Mouse (Mus musculus): ENCODE measurements around the gene Nelfe. TPM values are rescaled to one million over a fixed set of nuclear protein-coding genes. Genes with fewer than 3 reads are reported as not detected.
"Not testable (repeated sequence)": the region's sequence is repeated elsewhere in the genome, so short reads cannot be mapped to it uniquely, and the experiment has no call there.

Nelfe gene
- polyA plus RNA-seq, 1 experiment = 75.1 TPM

DNA sequence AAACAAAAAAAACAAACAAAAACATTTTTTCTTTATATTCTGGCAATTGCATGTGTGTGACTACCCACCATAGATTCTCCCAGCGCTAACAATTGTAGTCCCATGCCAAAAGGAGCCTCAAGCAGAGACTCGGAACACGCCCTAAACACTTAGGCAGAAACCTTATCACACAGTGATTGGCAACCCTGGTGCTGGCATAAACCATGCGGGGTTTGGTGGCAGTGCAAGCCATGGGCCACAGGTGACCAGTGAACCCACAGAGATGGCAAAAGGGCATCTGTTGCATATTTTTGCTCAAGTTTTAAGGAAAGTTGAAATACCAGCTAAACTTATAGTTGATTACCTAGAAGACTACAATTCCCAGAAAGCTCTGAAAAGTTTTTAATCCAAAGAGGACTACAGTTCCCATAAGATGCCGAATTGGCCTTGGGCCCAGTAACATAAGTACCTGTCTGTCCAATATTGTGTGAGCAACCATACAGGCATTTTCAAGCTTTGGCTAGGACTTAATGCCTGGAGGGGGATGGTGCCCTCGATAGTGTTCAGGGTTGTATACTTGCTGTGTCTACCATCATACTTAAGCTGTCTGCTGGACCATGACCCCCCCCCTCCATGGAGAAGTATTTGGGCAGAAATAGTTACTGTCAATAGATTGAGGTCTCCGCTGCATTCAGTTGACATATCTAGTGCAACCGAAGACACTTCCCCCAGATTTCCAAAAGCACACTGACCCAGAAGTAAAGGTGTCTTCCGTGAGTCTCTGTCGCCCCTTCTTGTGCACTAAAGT, 47.4 kb downstream of the Nelfe start:
- H3ac ChIP-seq (ENCODE audit: control insufficient read depth, insufficient read length, low read depth) = peak overlapping the region; percentile 97
- peak overlapping the region; percentile 76 for H3K4me3 ChIP-seq (ENCODE audit: insufficient read depth, poor library complexity, severe bottlenecking)
- TF ChIP-seq FOSL1 (IDR thresholded peaks at IDR 0.05; ENCODE audit: insufficient read depth, low read length, poor library complexity, severe bottlenecking) (no peak), USF1 (IDR thresholded peaks at IDR 0.05; ENCODE audit: low read depth) (no peak), MAX (IDR thresholded peaks at IDR 0.05) (no peak), CEBPB (IDR thresholded peaks at IDR 0.05; ENCODE audit: low read depth) (no peak), MYOD1 (IDR thresholded peaks at IDR 0.05; ENCODE audit: control insufficient read depth, insufficient read length, low read depth) (no peak), MYOG (IDR thresholded peaks at IDR 0.05; ENCODE audit: control insufficient read depth, extremely low read depth, insufficient read length) (no peak), CTCF (IDR thresholded peaks at IDR 0.05; ENCODE audit: control insufficient read depth, insufficient read depth, insufficient read length) (no peak)
- peaks cover 11% of the 10 kb centered on the region for H3K36me3 ChIP-seq (ENCODE audit: control insufficient read depth, insufficient read depth)
- peaks cover 26% of the 10 kb centered on the region for H3K79me3 ChIP-seq (ENCODE audit: low read depth)
- H3K79me2 ChIP-seq (ENCODE audit: control insufficient read depth, insufficient read depth) = peaks cover 62% of the 10 kb centered on the region
- no peaks in the 10 kb centered on the region for H3K27me3 ChIP-seq (ENCODE audit: control insufficient read depth, insufficient read depth, insufficient read length)

GRCm38 (mm10) chr17:34898160-34898586, 48.0 kb downstream of the Nelfe start, which contains the start of the genes C2 and Ehmt2:
Gene C2, minus strand, starts transcription at chr17:34898265.
Gene Ehmt2, plus strand, starts transcription at chr17:34898469.
- TF ChIP-seq MYOD1 (IDR thresholded peaks at IDR 0.05; ENCODE audit: control insufficient read depth, insufficient read length, low read depth) (no peak), FOSL1 (IDR thresholded peaks at IDR 0.05; ENCODE audit: insufficient read depth, low read length, poor library complexity, severe bottlenecking) (no peak), CTCF (IDR thresholded peaks at IDR 0.05; ENCODE audit: control insufficient read depth, insufficient read depth, insufficient read length) (no peak), MAX (IDR thresholded peaks at IDR 0.05) (peak; percentile 82), MYOG (IDR thresholded peaks at IDR 0.05; ENCODE audit: control insufficient read depth, extremely low read depth, insufficient read length) (no peak), USF1 (IDR thresholded peaks at IDR 0.05; ENCODE audit: low read depth) (peak; percentile 86), CEBPB (IDR thresholded peaks at IDR 0.05; ENCODE audit: low read depth) (no peak)
- Histone ChIP-seq H3K79me2 (ENCODE audit: control insufficient read depth, insufficient read depth) (peaks cover 62% of the 10 kb centered on the region), H3ac (ENCODE audit: control insufficient read depth, insufficient read length, low read depth) (peak within 1 kb of the TSS; percentile 97), H3K4me3 (ENCODE audit: insufficient read depth, poor library complexity, severe bottlenecking) (peak within 1 kb of the TSS; percentile 76), H3K27me3 (ENCODE audit: control insufficient read depth, insufficient read depth, insufficient read length) (no peaks in the 10 kb centered on the region), H3K36me3 (ENCODE audit: control insufficient read depth, insufficient read depth) (peaks cover 17% of the 10 kb centered on the region), H3K79me3 (ENCODE audit: low read depth) (peaks cover 26% of the 10 kb centered on the region)

- H3K79me2 ChIP-seq (ENCODE audit: control insufficient read depth, insufficient read depth) = peaks cover 62% of the 10 kb centered on the region
- H3K36me3 ChIP-seq (ENCODE audit: control insufficient read depth, insufficient read depth) = peaks cover 22% of the 10 kb centered on the region
- H3K27me3 ChIP-seq (ENCODE audit: control insufficient read depth, insufficient read depth, insufficient read length) = no peaks in the 10 kb centered on the region
- peaks cover 26% of the 10 kb centered on the region for H3K79me3 ChIP-seq (ENCODE audit: low read depth)
- H3K4me3 ChIP-seq (ENCODE audit: insufficient read depth, poor library complexity, severe bottlenecking) = peak overlapping the region; percentile 76
- TF ChIP-seq MAX (IDR thresholded peaks at IDR 0.05) (no peak), FOSL1 (IDR thresholded peaks at IDR 0.05; ENCODE audit: insufficient read depth, low read length, poor library complexity, severe bottlenecking) (no peak), CTCF (IDR thresholded peaks at IDR 0.05; ENCODE audit: control insufficient read depth, insufficient read depth, insufficient read length) (no peak), MYOG (IDR thresholded peaks at IDR 0.05; ENCODE audit: control insufficient read depth, extremely low read depth, insufficient read length) (no peak), MYOD1 (IDR thresholded peaks at IDR 0.05; ENCODE audit: control insufficient read depth, insufficient read length, low read depth) (no peak)
- H3ac ChIP-seq (ENCODE audit: control insufficient read depth, insufficient read length, low read depth) = peak overlapping the region; percentile 97
These were observed 48.5 kb downstream of the Nelfe start for GRCm38 (mm10) chr17:34898706-34899052.

DNA sequence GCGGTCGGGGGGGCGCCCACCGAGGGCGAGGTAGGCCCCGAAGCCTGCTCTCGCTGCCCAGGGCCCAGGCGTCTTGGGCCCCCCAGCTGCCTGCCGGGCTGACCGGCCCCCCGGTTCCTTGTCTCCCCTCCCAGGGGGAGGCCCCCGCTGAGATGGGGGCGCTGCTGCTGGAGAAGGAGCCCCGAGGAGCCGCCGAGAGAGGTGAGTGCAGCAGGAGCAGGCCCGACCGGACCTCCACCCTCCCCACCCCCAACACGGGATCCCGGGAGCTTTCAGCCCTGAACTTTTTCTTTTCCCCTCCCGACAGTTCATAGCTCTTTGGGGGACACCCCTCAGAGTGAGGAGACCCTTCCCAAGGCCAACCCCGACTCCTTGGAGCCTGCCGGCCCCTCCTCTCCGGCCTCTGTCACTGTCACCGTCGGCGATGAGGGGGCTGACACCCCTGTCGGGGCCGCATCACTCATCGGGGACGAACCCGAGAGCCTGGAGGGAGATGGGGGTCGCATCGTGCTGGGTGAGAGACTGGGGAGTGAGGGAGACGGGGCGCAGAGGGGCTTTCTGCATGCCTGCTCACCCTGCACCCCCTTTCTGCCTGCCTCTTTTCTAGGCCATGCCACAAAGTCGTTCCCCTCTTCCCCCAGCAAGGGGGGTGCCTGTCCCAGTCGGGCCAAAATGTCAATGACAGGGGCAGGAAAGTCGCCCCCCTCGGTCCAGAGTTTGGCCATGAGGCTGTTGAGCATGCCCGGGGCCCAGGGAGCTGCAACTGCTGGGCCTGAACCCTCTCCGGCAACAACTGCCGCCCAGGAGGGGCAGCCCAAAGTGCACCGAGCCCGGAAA, 49.1 kb downstream of the Nelfe start:
- Histone ChIP-seq H3K79me3 (ENCODE audit: low read depth) (peaks cover 26% of the 10 kb centered on the region), H3ac (ENCODE audit: control insufficient read depth, insufficient read length, low read depth) (peak overlapping the region; percentile 97), H3K4me3 (ENCODE audit: insufficient read depth, poor library complexity, severe bottlenecking) (peak overlapping the region; percentile 76), H3K36me3 (ENCODE audit: control insufficient read depth, insufficient read depth) (peaks cover 24% of the 10 kb centered on the region), H3K79me2 (ENCODE audit: control insufficient read depth, insufficient read depth) (peaks cover 62% of the 10 kb centered on the region), H3K27me3 (ENCODE audit: control insufficient read depth, insufficient read depth, insufficient read length) (no peaks in the 10 kb centered on the region)
- no peak for TF ChIP-seq CTCF (IDR thresholded peaks at IDR 0.05; ENCODE audit: control insufficient read depth, insufficient read depth, insufficient read length)
- TF ChIP-seq FOSL1 (IDR thresholded peaks at IDR 0.05; ENCODE audit: insufficient read depth, low read length, poor library complexity, severe bottlenecking) = no peak
- TF ChIP-seq MAX (IDR thresholded peaks at IDR 0.05) = no peak
- TF ChIP-seq MYOD1 (IDR thresholded peaks at IDR 0.05; ENCODE audit: control insufficient read depth, insufficient read length, low read depth) = no peak
- TF ChIP-seq CEBPB (IDR thresholded peaks at IDR 0.05; ENCODE audit: low read depth) = no peak
- no peak for TF ChIP-seq MYOG (IDR thresholded peaks at IDR 0.05; ENCODE audit: control insufficient read depth, extremely low read depth, insufficient read length)
- TF ChIP-seq USF1 (IDR thresholded peaks at IDR 0.05; ENCODE audit: low read depth) = no peak

GRCm38 (mm10) chr17:34899890-34900243, 49.7 kb downstream of the Nelfe start:
- peaks cover 26% of the 10 kb centered on the region for H3K79me3 ChIP-seq (ENCODE audit: low read depth)
- H3K79me2 ChIP-seq (ENCODE audit: control insufficient read depth, insufficient read depth) = peaks cover 60% of the 10 kb centered on the region
- peak overlapping the region; percentile 76 for H3K4me3 ChIP-seq (ENCODE audit: insufficient read depth, poor library complexity, severe bottlenecking)
- peaks cover 24% of the 10 kb centered on the region for H3K36me3 ChIP-seq (ENCODE audit: control insufficient read depth, insufficient read depth)
- peak overlapping the region; percentile 97 for H3ac ChIP-seq (ENCODE audit: control insufficient read depth, insufficient read length, low read depth)
- H3K27me3 ChIP-seq (ENCODE audit: control insufficient read depth, insufficient read depth, insufficient read length) = no peaks in the 10 kb centered on the region
- TF ChIP-seq MAX (IDR thresholded peaks at IDR 0.05) (no peak), USF1 (IDR thresholded peaks at IDR 0.05; ENCODE audit: low read depth) (no peak), MYOD1 (IDR thresholded peaks at IDR 0.05; ENCODE audit: control insufficient read depth, insufficient read length, low read depth) (no peak), MYOG (IDR thresholded peaks at IDR 0.05; ENCODE audit: control insufficient read depth, extremely low read depth, insufficient read length) (no peak), CTCF (IDR thresholded peaks at IDR 0.05; ENCODE audit: control insufficient read depth, insufficient read depth, insufficient read length) (no peak)

DNA sequence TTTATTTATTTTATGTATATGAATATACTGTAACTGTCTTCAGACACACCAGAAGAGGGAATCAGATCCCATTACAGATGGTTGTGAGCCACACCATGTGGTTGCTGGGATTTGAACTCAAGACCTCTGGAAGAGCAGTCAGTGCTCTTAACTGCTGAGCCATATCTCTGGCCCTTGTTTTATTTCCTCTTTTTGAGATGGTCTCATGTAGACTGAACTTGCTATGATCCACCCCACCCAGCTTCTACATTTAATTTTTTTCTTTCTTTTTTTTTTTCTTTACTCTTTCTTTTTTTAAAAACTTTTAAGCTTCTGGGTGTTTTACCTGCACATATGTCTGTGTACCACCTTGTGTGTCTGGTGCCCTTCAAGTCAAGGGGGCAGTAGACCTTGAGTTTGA, 50.6 kb downstream of the Nelfe start:
- H3K79me2 ChIP-seq (ENCODE audit: control insufficient read depth, insufficient read depth) = peaks cover 51% of the 10 kb centered on the region
- H3K4me3 ChIP-seq (ENCODE audit: insufficient read depth, poor library complexity, severe bottlenecking); H3ac ChIP-seq (ENCODE audit: control insufficient read depth, insufficient read length, low read depth); H3K27me3 ChIP-seq (ENCODE audit: control insufficient read depth, insufficient read depth, insufficient read length): not testable (repeated sequence)
- H3K36me3 ChIP-seq (ENCODE audit: control insufficient read depth, insufficient read depth) = peaks cover 29% of the 10 kb centered on the region
- peaks cover 26% of the 10 kb centered on the region for H3K79me3 ChIP-seq (ENCODE audit: low read depth)

DNA sequence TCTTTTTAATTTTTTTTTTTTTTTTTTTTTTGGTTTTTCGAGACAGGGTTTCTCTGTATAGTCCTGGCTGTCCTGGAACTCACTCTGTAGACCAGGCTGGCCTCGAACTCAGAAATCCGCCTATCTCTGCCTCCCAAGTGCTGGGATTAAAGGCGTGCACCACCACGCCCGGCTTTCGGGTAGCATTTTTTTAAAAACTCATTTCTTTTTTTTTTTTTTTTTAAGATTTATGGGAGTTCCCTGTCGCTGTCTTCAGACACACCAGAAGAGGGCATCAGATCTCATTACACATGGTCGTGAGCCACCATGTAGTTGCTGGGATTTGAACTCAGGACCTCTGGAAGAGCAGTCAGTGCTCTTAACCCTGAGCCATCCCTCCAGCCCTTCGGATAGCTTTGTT, 51.8 kb downstream of the Nelfe start:
- not testable (repeated sequence) for H3ac ChIP-seq (ENCODE audit: control insufficient read depth, insufficient read length, low read depth); H3K4me3 ChIP-seq (ENCODE audit: insufficient read depth, poor library complexity, severe bottlenecking); H3K27me3 ChIP-seq (ENCODE audit: control insufficient read depth, insufficient read depth, insufficient read length)
- Histone ChIP-seq H3K79me2 (ENCODE audit: control insufficient read depth, insufficient read depth) (peaks cover 41% of the 10 kb centered on the region), H3K36me3 (ENCODE audit: control insufficient read depth, insufficient read depth) (peaks cover 33% of the 10 kb centered on the region), H3K79me3 (ENCODE audit: low read depth) (peaks cover 25% of the 10 kb centered on the region)
